Mouse (Mus musculus): ENCODE results near the gene Foxf1. TPM values are rescaled to one million over a fixed set of nuclear protein-coding genes. Genes with fewer than 3 reads are reported as not detected.

Foxf1 gene
- polyA plus RNA-seq, 1 experiment from 2014 or later = 1.1 TPM

DNA sequence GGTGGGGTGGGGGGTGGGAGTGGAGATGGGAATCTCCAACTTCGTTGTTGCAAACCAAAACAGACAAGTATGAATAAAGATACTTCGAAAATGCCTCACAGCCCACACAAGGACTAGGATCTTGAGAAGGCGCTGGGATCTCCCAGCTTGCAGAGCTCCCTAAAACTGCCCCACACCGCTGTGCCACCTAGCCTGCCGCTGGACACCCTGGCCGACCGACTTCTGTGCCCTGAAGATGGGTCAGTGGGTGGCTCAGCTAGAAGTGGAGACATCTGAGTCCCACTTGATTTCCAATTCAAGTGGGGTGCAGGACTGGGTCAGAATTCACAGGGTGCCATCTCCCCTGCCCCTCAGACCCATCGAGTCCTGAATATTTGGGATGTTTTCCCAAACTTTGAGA is 37.5 kb downstream of the Foxf1 start:
- H3K27ac ChIP-seq = 0 out of 2 replicates have a peak overlapping the region, but pooled peaks have one; percentile 63
- TF ChIP-seq CTCF (IDR thresholded peaks at IDR 0.05; ENCODE audit: low read depth) = no peak
- peaks cover 8% of the 10 kb centered on the region for H3K27me3 ChIP-seq (ENCODE audit: insufficient read depth, low read length)
- H3K4me3 ChIP-seq (replicated peaks; ENCODE audit: low read depth, low read length) = peak overlapping the region; percentile 86
- ATAC-seq (replicated peaks; ENCODE audit: low FRiP score, low read depth) = no peak
- peaks cover 17% of the 10 kb centered on the region for H3K36me3 ChIP-seq (ENCODE audit: insufficient read depth, low read length)
- H3K4me1 ChIP-seq (replicated peaks; ENCODE audit: insufficient read depth, low read length) = peaks cover 20% of the 10 kb centered on the region
- H3K9ac ChIP-seq (ENCODE audit: low read depth, low read length) = peak overlapping the region; percentile 42; the same call in 1 of the 2 replicates
- H3K4me2 ChIP-seq (ENCODE audit: low read length) = peak overlapping the region; percentile 71
- no peaks in the 10 kb centered on the region for H3K9me3 ChIP-seq (replicated peaks; ENCODE audit: low read length)
- DNase-seq (ENCODE audit: low spot score) = no peak
- WGBS = 37% methylated on average over 8 of the region's 8 CpGs

DNA sequence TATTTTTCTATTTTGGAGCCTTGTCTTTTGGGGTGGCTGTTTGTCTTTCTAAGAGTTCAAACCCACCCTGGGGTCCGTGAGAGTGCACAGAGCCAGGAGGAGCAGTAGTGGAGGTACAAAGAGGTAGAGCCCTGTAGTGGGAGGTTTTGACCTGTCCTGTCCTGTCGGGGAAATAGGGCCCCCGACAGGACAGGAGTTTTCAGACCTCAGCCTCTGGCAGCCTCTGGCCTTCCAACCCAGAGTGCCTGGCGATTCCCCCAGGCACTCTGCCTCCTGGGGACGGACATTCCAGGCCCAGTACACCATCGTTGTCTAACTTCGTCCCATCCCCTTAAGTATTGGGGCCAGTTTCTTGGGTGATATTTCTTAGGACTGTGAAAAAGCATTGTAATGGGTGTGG is 38.2 kb downstream of the Foxf1 start:
- WGBS = 36% methylated on average over 7 of the region's 7 CpGs
- Histone ChIP-seq H3K4me2 (ENCODE audit: low read length) (peak overlapping the region; percentile 71), H3K4me3 (replicated peaks; ENCODE audit: low read depth, low read length) (0 out of 2 replicates have a peak overlapping the region, but pooled peaks have one; percentile 86), H3K9ac (ENCODE audit: low read depth, low read length) (peak overlapping the region; percentile 42), H3K36me3 (ENCODE audit: insufficient read depth, low read length) (peaks cover 15% of the 10 kb centered on the region), H3K27me3 (ENCODE audit: insufficient read depth, low read length) (peaks cover 8% of the 10 kb centered on the region), H3K27ac (no peak overlapping the region), H3K9me3 (replicated peaks; ENCODE audit: low read length) (no peaks in the 10 kb centered on the region), H3K4me1 (replicated peaks; ENCODE audit: insufficient read depth, low read length) (peaks cover 20% of the 10 kb centered on the region)
- TF ChIP-seq CTCF (IDR thresholded peaks at IDR 0.05; ENCODE audit: low read depth) = no peak
- ATAC-seq (replicated peaks; ENCODE audit: low FRiP score, low read depth) = no peak
- no peak for DNase-seq (ENCODE audit: low spot score)

DNA sequence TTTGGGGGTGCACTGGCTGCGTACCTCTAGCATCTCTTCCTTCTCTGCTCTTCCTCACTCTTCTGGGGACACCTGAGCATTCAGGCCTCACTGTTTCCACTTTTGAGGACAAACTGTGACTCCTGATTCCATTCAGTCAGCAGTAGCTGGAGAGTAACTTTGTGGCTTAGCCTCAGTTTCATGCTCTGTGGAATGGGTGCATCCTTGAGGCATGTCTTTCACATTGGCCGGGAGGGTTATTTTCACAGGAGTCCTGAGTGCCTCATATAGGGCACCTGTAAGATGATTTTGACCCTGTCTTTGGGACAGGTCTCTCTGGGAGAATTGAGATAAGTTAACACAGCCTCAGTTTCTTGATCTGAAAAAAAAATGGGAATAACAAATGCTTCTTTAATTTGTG is 38.9 kb downstream of the Foxf1 start:
- Histone ChIP-seq H3K27me3 (ENCODE audit: insufficient read depth, low read length) (peaks cover 12% of the 10 kb centered on the region), H3K36me3 (ENCODE audit: insufficient read depth, low read length) (peaks cover 10% of the 10 kb centered on the region; the same call in 1 of the 2 replicates), H3K4me3 (replicated peaks; ENCODE audit: low read depth, low read length) (no peak overlapping the region), H3K4me2 (ENCODE audit: low read length) (peak overlapping the region; percentile 71; the same call in 1 of the 2 replicates), H3K4me1 (replicated peaks; ENCODE audit: insufficient read depth, low read length) (peaks cover 24% of the 10 kb centered on the region), H3K27ac (no peak overlapping the region), H3K9ac (ENCODE audit: low read depth, low read length) (no peak overlapping the region), H3K9me3 (replicated peaks; ENCODE audit: low read length) (no peaks in the 10 kb centered on the region)
- no peak for ATAC-seq (replicated peaks; ENCODE audit: low FRiP score, low read depth)
- DNase-seq (ENCODE audit: low spot score) = no peak
- WGBS = 91% methylated on average over 2 of the region's 2 CpGs
- TF ChIP-seq CTCF (IDR thresholded peaks at IDR 0.05; ENCODE audit: low read depth) = no peak

DNA sequence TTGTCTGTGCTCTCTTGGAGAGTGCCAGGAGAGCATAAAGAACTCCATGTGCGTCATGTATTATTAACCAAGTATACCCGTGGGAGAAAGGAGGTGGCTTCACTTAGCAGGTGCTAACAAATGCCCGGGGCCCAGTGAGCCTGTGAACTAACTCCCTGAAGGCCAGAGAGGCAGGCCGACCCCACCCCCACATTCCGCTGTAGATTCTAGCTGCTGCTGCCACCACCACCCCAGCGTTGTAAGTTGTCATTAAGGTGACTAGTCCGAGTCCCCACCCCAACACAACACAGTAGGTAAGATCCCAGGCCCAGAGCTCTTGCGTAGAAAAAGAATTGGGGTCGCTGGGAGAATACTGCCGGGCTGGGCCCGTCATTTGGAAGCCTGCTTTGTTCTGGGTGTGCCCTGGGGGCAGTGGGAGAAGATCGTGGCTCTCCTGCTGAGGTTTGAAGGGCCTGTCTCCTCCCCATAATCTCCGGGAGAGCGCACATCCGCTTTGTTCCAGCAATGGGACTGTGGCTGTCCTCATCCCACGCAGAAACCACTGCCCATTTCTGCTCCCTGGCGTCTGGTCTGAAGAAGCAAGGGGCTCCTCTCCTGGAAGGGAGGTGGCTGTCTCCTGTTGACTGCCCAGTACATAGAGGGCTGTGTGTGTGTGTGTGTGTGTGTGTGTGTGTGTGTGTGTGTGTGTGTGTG is 40.5 kb downstream of the Foxf1 start:
- TF ChIP-seq CTCF (IDR thresholded peaks at IDR 0.05; ENCODE audit: low read depth) = no peak
- Histone ChIP-seq H3K36me3 (ENCODE audit: insufficient read depth, low read length) (peaks cover 10% of the 10 kb centered on the region; the same call in 1 of the 2 replicates), H3K27ac (peak overlapping the region; percentile 89), H3K4me1 (replicated peaks; ENCODE audit: insufficient read depth, low read length) (peaks cover 30% of the 10 kb centered on the region), H3K27me3 (ENCODE audit: insufficient read depth, low read length) (peaks cover 15% of the 10 kb centered on the region), H3K9ac (ENCODE audit: low read depth, low read length) (no peak overlapping the region), H3K4me2 (ENCODE audit: low read length) (peak overlapping the region; percentile 63), H3K4me3 (replicated peaks; ENCODE audit: low read depth, low read length) (peak overlapping the region; percentile 33; the same call in 1 of the 2 replicates), H3K9me3 (replicated peaks; ENCODE audit: low read length) (no peaks in the 10 kb centered on the region)
- peak; percentile 93 for DNase-seq (ENCODE audit: low spot score)
- whole genome bisulfite sequencing = 4% methylated on average over 17 of the region's 17 CpGs
- ATAC-seq (replicated peaks; ENCODE audit: low FRiP score, low read depth) = peak; percentile 69

DNA sequence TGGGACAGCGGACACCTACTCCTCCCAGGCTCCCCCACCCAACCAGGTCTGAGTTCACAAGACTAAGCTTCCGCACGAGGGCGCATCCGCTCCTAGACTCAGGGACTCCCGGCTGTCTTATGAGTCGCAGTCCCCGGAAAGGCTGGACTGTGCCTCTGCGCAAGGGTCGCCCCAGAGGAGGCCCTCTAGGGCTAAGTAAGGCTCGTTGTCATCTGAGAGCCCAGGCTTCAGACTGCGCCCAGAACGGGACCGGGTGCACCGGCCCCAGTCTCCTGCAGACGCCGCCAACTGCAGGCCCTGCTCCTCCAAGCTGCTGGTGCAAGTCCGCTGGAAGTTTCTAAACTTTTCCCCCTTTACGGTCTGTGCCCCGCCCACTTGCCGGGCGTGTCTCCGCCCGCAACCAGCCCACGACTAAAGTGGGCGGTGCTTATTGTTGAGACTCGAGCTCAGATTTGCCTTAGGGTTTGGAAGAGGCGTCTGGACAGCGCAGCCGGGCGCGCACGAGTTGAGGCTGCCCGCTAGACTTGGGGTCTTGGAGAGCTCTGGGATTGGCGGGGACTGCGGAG is 41.2 kb downstream of the Foxf1 start:
- H3K9ac ChIP-seq (ENCODE audit: low read depth, low read length) = peak overlapping the region; percentile 53
- DNase-seq (ENCODE audit: low spot score) (peak; percentile 97), ATAC-seq (replicated peaks; ENCODE audit: low FRiP score, low read depth) (peak; percentile 74)
- H3K9me3 ChIP-seq (replicated peaks; ENCODE audit: low read length) = no peaks in the 10 kb centered on the region
- H3K4me2 ChIP-seq (ENCODE audit: low read length) = peak overlapping the region; percentile 63
- under 1% methylated on average over 35 of the region's 36 CpGs for WGBS
- peak overlapping the region; percentile 33 for H3K4me3 ChIP-seq (replicated peaks; ENCODE audit: low read depth, low read length)
- peaks cover 15% of the 10 kb centered on the region for H3K27me3 ChIP-seq (ENCODE audit: insufficient read depth, low read length)
- peaks cover 10% of the 10 kb centered on the region; the same call in 1 of the 2 replicates for H3K36me3 ChIP-seq (ENCODE audit: insufficient read depth, low read length)
- peaks cover 30% of the 10 kb centered on the region for H3K4me1 ChIP-seq (replicated peaks; ENCODE audit: insufficient read depth, low read length)
- TF ChIP-seq CTCF (IDR thresholded peaks at IDR 0.05; ENCODE audit: low read depth) = peak; percentile 65
- H3K27ac ChIP-seq = peak overlapping the region; percentile 89

DNA sequence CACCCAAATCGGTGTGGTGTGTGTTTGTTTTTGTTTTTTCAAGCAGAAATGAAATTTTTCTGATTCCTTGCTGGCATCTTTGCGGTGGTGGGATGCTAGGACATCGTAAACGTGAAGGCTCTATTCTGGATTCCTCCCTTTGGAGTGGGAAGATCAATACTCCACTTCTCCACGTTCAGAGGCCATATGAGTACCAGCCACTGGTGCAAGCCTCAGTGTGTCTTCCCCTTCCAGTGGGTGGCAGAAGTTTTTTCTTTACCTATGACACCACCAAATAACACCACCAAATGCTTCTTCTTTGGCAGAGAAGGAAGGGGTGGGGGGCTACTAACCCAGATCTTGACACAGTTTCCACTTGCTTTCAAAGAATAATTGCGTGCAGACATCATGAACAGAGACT is 42.0 kb downstream of the Foxf1 start:
- Histone ChIP-seq H3K9ac (ENCODE audit: low read depth, low read length) (peak overlapping the region; percentile 53), H3K4me2 (ENCODE audit: low read length) (peak overlapping the region; percentile 63), H3K27ac (peak overlapping the region; percentile 89), H3K4me3 (replicated peaks; ENCODE audit: low read depth, low read length) (peak overlapping the region; percentile 33), H3K4me1 (replicated peaks; ENCODE audit: insufficient read depth, low read length) (peaks cover 27% of the 10 kb centered on the region), H3K9me3 (replicated peaks; ENCODE audit: low read length) (no peaks in the 10 kb centered on the region), H3K27me3 (ENCODE audit: insufficient read depth, low read length) (peaks cover 15% of the 10 kb centered on the region), H3K36me3 (ENCODE audit: insufficient read depth, low read length) (peaks cover 7% of the 10 kb centered on the region; the same call in 1 of the 2 replicates)
- no peak for TF ChIP-seq CTCF (IDR thresholded peaks at IDR 0.05; ENCODE audit: low read depth)
- no peak for ATAC-seq (replicated peaks; ENCODE audit: low FRiP score, low read depth)
- 24% methylated on average over 6 of the region's 6 CpGs for WGBS
- no peak for DNase-seq (ENCODE audit: low spot score)

All from kidney, postnatal 0 days (tissue).